Mouse (Mus musculus) macrophage (primary cell): ENCODE data around the gene Wnk4. TPM values are rescaled to one million over a fixed set of nuclear protein-coding genes. Genes with fewer than 3 reads are reported as not detected.
A peak's percentile ranks its signal among the peaks of the same experiment; 100 is the strongest.

Experiments
- H3K27ac ChIP-seq: fragments of 350-480 bp; formaldehyde crosslinking; 2 replicates; pipeline ENCODE4 v1.9.0; 2021
- H3K36me3 ChIP-seq: fragments of 350-480 bp; formaldehyde crosslinking; 2 replicates; pipeline ENCODE4 v1.9.0; 2021; ENCODE audit errors: inconsistent target
- H3K4me3 ChIP-seq: fragments of 350-480 bp; formaldehyde crosslinking; 2 replicates; pipeline ENCODE4 v1.9.0; 2021; ENCODE audit errors: inconsistent target
- H3K79me2 ChIP-seq: fragments of 350-480 bp; formaldehyde crosslinking; 2 replicates; pipeline ENCODE4 v1.9.0; 2021; ENCODE audit errors: inconsistent target
- WGBS: methylation state at CpG from one replicate; pipeline ENCODE4 v1.1.7; 2026; ENCODE audit warnings: inconsistent platforms; ENCODE audit not compliant: missing documents; 5-methylcytosine and 5-hydroxymethylcytosine counted together
- polyA plus RNA-seq: library from polyadenylated mRNA; stranded (reverse); fragments of 250-400 nt; gene quantifications from 3 replicates; pipeline ENCODE4 v1.2.4, GENCODE M21; 2018; ENCODE audit warnings: inconsistent platforms

Wnk4 gene
- polyA plus RNA-seq, 1 experiment from 2014 or later = not detected

DNA sequence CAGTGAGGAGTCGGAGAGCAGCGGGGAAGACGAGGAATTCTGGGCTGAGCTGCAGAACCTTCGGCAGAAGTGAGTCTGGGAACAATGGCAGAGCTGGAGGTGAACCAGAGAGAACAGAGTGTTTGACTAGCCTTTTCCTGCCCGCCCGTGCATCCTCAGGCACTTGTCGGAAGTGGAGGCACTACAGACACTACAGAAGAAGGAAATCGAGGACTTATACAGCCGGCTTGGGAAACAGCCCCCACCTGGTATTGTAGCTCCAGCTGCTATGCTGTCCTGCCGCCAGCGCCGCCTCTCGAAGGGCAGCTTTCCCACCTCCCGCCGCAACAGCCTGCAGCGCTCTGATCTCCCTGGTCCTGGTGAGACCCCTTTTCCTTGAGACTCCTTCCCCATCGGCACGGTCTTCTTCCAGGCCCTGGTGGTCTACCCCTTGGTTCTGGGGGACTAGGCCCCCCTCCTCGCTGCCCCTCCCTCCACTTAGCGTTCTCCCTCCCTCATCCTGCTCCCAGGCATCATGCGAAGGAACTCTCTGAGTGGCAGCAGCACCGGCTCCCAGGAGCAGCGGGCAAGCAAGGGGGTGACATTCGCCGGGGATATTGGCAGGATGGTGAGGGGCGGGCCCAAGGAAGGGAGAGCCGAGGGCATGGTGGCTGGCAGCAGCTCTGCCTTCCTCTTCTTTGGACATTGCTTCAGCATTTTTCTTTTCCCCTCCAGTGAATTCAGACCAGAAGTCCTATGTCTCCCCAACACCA lies 16.1 kb downstream of the Wnk4 start:
- Histone ChIP-seq H3K27ac (no peak overlapping the region), H3K36me3 (no peaks in the 10 kb centered on the region), H3K79me2 (peaks cover 14% of the 10 kb centered on the region), H3K4me3 (no peak overlapping the region)
- WGBS = 78% methylated on average over 27 of the region's 27 CpGs

DNA sequence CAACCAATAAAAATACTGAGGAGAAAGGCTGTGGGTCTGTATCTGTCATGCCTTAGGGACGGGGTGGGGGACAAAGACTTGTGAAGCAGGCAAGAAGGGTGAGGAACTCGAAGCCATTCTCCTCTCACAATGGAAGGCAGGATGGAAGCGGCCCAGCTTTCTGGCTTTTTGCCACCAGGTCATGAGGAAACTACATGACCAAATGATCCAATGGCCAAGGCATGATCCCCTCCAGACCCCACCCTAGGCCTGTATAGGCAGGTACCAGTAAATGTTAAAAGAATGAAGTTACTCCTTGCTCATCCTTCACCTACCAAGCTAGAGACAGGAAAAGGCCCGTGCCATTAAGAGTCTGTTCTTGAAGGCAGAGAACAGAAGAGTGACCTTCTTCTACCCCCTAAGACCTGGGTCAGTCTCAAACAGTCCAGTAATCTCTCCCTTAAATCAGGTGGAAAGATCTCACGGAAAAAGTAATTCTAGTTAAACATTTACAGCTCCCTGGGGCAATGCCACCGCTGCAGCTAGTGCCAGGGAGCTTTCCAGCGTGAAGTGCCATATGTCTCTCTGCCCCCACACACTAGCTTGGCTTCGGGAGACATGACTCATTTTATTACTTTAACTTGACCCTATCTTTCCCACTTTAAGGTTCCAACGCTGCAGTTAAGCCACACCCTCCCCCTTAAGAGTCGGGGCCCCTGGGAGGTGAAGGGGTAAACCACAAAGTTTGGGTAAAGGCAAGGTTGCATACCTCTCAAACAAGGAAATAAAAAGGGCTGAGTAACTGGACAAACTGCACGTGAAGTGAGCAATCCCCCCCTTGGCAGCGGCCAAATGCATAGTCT lies 17.2 kb downstream of the Wnk4 start:
- Histone ChIP-seq H3K79me2 (peaks cover 14% of the 10 kb centered on the region), H3K4me3 (peak overlapping the region; percentile 86), H3K36me3 (no peaks in the 10 kb centered on the region), H3K27ac (no peak overlapping the region)
- WGBS = 56% methylated on average over 12 of the region's 12 CpGs

DNA sequence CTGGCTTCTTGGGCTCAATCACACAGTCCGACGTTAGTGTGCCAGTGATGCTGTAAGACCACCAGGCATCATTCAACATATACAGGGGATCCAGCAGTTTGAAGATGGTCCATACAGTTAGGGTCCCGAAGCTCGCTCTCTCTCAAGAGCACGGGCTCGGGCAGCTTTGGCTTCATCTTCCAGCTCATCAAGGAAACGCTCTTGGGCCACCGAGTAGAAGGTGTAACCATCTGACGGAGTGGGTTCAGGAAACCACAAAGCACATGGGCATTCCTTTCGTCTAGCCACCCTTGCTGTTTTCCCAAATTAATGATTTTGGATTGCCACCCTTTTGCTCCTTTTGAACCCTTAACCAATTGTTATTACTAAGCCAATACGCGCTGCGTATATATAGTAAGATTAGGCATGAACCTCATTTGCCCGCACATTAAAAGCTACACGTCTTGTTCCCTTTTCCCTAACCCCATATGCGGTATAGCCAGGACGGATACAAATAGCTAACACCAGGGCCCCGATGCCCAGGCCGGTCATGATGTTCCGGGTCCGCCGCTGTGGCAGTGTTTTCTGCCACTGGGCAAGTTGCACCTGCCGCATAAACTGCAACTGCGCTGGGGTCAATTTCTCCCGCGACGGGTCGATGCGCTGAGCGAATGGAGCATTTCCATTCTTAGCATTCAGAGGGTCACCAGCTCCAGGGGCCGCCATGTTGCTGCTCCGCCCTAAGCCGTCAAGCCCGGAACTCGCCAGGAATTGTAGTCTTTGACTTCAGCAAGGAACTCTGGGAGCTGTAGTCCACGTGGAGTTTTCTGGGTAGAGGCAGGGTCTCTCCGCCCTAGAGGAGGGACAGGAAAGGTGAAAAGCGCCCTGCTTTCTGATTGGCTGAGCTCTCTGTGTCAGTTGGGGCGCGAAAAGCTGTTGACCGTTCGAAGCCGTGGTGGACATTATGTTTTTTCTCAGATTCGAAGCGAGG lies 18.1 kb downstream of the Wnk4 start, which contains the start of the genes Cntd1 and Coa3:
Cntd1 (plus strand) TSS at position 790 of the 970 bp plus-strand sequence.
Coa3 (minus strand) TSS at position 892 of the 970 bp plus-strand sequence.
- WGBS = 6% methylated on average over 45 of the region's 45 CpGs
- H3K4me3 ChIP-seq = peak within 1 kb of the TSS; percentile 86

DNA sequence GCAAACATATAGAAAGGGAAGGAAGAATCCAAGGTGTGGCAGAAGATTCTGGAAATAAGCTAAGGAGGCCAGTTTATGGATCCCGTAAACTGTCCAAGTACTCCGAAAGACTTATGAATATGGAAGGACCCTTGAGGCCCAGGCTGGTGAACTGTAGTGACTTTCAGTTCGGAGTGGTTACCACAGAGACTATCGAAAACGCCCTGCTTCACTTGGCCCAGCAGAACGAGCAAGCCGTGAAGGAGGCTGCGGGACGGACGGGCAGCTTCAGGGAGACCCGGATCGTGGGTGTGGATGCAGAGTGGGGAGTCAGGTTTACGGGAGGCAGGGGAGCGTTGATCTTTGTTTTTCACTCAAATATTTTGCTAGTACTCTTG lies 18.8 kb downstream of the Wnk4 start:
- Histone ChIP-seq H3K27ac (peak overlapping the region; percentile 50; the same call in 1 of the 2 replicates), H3K36me3 (no peaks in the 10 kb centered on the region), H3K79me2 (peaks cover 14% of the 10 kb centered on the region), H3K4me3 (peak overlapping the region; percentile 86)
- WGBS = 79% methylated on average over 14 of the region's 14 CpGs

More for the DNA sequence above, 18.1 kb downstream of the Wnk4 start, which contains the start of the genes Cntd1 and Coa3:
- Histone ChIP-seq H3K27ac (peak within 1 kb of the TSS; percentile 50), H3K79me2 (peaks cover 14% of the 10 kb centered on the region), H3K36me3 (no peaks in the 10 kb centered on the region)

DNA sequence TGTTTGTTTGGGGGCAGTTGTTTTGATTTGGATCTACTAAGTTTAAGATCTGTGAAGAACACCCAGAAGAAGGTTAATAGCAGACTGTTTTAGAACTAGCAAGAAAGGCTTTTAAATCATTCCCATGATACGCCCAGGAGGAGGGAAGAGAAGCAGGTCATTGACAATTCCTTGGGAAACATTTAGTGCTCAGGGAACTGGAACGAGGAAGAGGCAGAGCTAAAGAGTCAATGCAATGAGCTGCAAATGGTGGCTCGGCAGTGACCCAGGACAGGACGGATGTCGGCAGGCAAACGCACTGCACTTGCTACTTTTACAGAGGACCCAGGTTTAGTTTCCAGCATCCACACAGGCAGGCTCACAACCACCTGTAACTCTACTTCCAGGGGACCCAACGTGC lies 20.5 kb downstream of the Wnk4 start:
- Histone ChIP-seq H3K4me3 (no peak overlapping the region), H3K27ac (no peak overlapping the region), H3K36me3 (no peaks in the 10 kb centered on the region), H3K79me2 (peaks cover 14% of the 10 kb centered on the region)
- WGBS = 89% methylated on average over 6 of the region's 7 CpGs

DNA sequence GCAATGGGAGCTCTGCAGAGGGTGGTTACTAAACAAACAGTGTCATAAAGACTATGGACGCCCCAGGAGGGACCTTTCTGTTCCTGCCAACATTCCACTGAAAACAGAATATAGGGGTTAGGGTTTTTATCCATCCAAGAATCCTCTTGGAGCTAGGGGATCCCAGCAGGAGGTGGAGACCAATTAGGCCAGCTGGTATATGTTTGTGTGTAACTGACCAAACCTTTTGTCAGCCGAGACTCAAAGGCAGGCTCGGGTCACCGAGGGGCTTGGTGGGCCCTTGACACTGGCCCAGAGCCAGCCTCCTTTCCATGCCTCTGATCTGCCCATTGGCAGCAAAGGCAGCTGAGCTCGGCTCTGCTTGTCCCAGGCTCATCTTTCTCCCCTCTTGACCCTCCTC lies 22.5 kb downstream of the Wnk4 start:
- 86% methylated on average over 5 of the region's 5 CpGs for WGBS
- Histone ChIP-seq H3K27ac (no peak overlapping the region), H3K4me3 (no peak overlapping the region), H3K79me2 (peaks cover 7% of the 10 kb centered on the region), H3K36me3 (no peaks in the 10 kb centered on the region)

DNA sequence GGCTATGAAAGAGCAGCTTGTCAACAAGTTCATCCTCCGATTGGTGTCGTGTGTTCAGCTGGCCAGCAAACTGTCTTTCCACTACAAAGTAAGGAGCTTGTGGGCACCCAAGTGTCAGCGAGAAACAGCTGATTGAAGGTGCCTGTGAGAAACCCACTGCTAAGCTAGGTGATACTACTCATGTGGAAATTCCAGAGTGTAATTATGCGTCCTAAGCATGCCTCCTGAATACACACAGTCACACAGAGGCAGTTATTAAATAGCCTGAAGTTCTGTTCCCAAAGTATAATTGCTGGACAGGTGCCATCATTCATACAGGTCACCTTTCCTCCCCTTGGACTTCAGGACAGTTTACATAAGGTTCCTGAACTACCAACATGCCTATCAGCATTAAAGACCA lies 23.4 kb downstream of the Wnk4 start:
- Histone ChIP-seq H3K4me3 (no peak overlapping the region), H3K36me3 (peaks cover 8% of the 10 kb centered on the region; the same call in 1 of the 2 replicates), H3K27ac (no peak overlapping the region), H3K79me2 (no peaks in the 10 kb centered on the region)
- 94% methylated on average over 4 of the region's 4 CpGs for WGBS

DNA sequence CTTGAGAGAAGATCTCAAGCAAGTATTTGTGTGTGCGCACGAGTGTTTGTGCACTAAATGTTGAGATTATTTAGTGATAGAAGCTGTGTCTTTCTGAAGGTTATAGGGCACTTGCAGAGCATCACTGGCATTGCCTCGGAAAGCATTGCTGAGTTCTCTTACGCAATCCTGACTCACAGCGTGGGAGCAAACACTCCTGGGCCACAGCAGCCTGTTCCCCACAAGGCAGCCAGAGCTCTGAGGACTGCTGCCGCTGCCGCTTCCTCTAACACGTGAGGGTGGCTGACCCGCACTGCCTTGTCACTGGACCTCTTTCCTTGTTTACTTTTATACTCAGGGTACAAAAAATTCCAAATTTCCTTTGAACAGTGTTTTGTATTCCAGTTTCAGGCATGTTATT lies 26.9 kb downstream of the Wnk4 start:
- WGBS = 24% methylated on average over 9 of the region's 9 CpGs
- peaks cover 43% of the 10 kb centered on the region for H3K36me3 ChIP-seq
- H3K27ac ChIP-seq = no peak overlapping the region
- no peaks in the 10 kb centered on the region for H3K79me2 ChIP-seq
- no peak overlapping the region for H3K4me3 ChIP-seq

DNA sequence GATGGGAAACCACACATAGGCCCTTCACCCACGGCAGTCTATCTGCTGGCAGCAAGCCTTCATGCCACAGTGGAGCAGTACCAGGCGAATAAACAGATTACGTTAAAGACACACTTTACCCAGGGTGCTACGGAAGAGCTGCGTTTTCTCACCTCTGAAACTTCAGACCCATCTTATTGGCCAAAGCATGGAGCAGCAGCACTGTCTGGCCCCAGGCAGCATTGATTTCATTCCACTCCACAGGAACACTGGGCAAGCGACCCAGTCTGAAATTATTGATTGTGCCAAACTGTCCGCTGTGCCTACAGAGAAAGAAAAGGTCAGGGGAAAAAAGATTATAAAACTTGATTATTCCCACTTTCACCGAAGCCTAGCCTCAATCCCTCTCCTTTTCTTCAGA lies 30.9 kb downstream of the Wnk4 start:
- WGBS = 98% methylated on average over 8 of the region's 8 CpGs
- Histone ChIP-seq H3K79me2 (peaks cover 14% of the 10 kb centered on the region; the same call in 1 of the 2 replicates), H3K36me3 (peaks cover 81% of the 10 kb centered on the region), H3K27ac (no peak overlapping the region), H3K4me3 (no peak overlapping the region)

DNA sequence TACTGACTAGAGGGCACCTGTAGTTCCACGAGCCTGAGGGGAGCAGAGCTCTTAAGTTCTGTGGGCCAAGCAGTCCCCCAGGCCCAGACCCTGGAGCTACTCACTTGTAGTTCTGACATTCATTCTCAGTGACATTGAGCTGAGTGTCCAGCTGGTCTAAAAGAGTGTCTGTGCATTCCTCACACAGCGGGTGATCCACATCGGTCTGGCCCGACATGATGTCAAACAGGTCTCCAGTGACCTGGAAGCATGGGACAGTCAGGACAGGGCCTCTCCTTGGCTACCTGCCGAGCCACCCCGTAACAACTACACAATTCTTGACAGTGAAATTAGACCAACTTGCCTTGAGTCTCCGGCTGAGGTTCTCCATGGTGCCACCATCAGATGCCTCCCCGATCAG lies 34.8 kb downstream of the Wnk4 start:
- WGBS = 97% methylated on average over 8 of the region's 8 CpGs
- peaks cover 54% of the 10 kb centered on the region for H3K79me2 ChIP-seq
- H3K27ac ChIP-seq = no peak overlapping the region
- peaks cover 96% of the 10 kb centered on the region for H3K36me3 ChIP-seq
- no peak overlapping the region for H3K4me3 ChIP-seq

DNA sequence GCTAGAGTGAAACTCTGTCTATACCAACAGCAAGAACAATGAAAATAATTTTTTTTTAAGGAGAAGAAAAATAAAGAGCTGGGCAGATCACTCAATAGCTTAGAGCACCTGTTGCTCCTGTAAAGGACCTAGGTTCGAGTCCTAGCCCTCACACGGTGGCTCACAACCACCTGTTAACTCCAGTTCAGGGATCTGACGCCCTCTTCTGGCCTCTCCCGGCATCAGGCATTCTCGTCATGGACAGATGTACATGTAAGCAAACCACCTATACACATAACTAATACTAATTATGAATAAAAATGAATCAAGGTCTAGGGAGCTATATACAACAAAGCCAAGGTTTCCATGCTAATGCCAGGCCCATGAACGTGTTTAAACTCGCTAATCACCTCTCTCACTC lies 40.5 kb downstream of the Wnk4 start:
- Histone ChIP-seq H3K4me3 (peak overlapping the region; percentile 100), H3K79me2 (peaks cover 62% of the 10 kb centered on the region), H3K36me3 (peaks cover 40% of the 10 kb centered on the region), H3K27ac (no peak overlapping the region)
- 74% methylated on average over 7 of the region's 7 CpGs for WGBS

DNA sequence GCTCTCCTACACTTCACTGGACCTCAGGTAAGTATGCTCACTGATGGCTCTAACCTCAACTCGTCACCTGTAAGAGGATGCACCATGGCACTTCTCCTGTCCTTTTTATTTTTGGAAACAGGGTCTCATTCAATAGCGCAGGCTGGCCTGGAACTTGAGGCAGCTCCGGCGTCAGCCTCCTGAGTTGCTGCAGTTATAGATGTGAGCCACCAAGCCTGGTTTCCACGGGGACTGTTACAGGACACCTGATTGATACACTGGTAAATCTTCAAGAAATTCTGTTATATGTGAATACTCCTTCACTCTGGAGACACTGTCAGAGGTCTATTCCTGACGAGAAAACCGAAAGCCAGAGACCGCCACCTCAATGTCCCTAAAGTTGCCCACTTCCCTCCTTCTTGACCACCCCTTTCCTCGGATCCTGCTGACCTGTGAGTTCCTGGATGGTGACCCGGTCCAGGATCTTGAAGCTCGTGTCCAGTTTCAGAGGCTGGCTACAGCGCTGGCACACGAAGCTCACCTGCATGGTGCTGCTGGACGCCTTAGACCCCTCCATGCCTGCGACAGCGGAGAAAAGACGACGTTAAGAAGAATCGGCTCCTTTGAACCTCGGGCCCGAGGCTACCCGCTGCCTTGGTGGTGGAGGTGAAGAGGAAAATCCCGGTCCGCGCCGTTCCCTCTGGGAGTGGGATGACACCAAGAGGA lies 41.1 kb downstream of the Wnk4 start:
- WGBS = 9% methylated on average over 23 of the region's 26 CpGs
- peak overlapping the region; percentile 59 for H3K27ac ChIP-seq

DNA sequence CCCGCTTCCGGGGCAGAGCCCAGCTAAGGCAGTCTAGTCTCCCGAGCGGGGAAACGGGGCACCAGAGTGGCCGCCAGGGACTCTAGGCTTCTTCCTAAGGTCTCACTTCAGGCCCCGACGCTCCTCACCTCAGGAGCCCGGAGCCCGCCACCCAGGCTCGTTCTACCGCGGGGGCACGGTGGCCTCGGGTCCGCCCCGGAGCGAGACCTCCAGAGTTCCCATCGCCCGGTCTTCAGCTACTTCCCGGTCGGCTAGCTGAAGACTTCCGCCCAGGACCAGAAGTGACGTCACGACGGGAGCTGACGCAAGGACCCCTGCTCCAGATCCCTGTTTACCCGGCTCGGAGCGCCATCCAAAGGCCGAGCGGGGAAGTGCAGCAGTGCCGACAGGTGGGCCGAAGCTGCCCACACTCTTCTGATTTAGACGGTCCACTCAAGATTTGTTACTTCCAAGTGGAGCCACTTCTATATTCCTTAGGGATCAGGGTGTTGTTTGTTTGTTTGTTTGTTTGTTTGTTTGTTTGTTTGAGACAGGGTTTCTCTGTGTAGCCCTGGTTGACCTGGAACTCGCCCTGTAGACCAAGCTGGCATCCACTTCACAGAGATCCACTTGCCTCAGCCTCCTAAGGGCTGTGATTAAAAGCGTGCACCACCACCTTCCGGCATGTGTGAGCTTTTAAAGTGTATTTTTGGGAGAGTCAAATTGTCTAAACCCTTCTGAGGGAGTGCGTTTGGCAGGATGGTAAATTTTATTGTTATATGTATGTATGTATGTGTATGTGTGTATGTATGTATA lies 41.8 kb downstream of the Wnk4 start, which contains the start of gene Becn1:
Becn1 (minus strand) TSS at position 283 of the 795 bp plus-strand sequence.
- Histone ChIP-seq H3K27ac (peak within 1 kb of the TSS; percentile 59), H3K79me2 (peaks cover 49% of the 10 kb centered on the region), H3K36me3 (peaks cover 28% of the 10 kb centered on the region), H3K4me3 (peak within 1 kb of the TSS; percentile 100)
- WGBS = 8% methylated on average over 39 of the region's 39 CpGs

More for the DNA sequence above, 41.1 kb downstream of the Wnk4 start:
- Histone ChIP-seq H3K4me3 (peak overlapping the region; percentile 100), H3K36me3 (peaks cover 36% of the 10 kb centered on the region), H3K79me2 (peaks cover 56% of the 10 kb centered on the region)
